In the genomic region with DNA sequence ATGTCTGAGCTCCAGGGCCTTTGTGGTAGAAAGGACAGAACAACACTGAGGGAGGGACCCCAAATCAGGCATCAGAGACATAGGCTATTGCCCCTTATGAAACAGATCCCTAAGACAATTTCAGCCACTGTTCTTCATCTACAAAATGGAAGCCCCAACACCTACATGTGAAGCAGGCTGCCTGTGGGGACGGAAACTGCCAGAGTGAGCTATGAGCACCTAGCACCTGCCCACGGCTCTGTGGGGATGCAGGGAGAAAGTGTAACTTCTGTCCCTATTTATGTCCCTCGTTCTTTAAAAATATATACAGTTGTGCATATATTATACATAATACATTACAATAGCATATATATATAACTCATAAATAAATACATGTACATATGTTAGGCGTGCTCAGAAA, we compare ENCODE assay signal across 22 mouse cellular contexts. TPM values are rescaled to one million over a fixed set of nuclear protein-coding genes. Genes with fewer than 3 reads are reported as not detected.
DNase-seq lines count a peak whose midpoint lies in the region.
"Had no signal": no experiment of that assay in that cellular context is flagged by ENCODE, and none has a peak within 500 bp of the region (broad histone marks: within the 10 kb centered on the region; RNA-seq: fewer than 3 reads in every experiment).

No protein-coding gene starts in this region.

- DNase-seq in frontal cortex, adult 2 months (ENCODE audit: extremely low spot score in 1 of 2, low spot score in 1 of 2), result peak; percentile 67 to 71
- no peak for DNase-seq in frontal cortex, postnatal 25 days (ENCODE audit: low spot score in 2 of 2)
- DNase-seq in left cerebral cortex, adult 18-20 months (ENCODE audit: low spot score in 2 of 2), result peak; percentile 60 to 73
- no peak for DNase-seq in left cerebral cortex, postnatal 14 days (ENCODE audit: low spot score in 2 of 2)
- DNase-seq in right cerebral cortex, adult 18-20 months, result peak; percentile 82
- DNase-seq in right cerebral cortex, postnatal 14 days, result no peak
- DNase-seq in brain, adult 2 months (ENCODE audit: low read depth, low spot score), result peak; percentile 85
- DNase-seq in spleen, postnatal 36 days (ENCODE audit: low spot score in 2 of 2), result no peak
- DNase-seq: adrenal gland, postnatal 10 days; adrenal gland, postnatal 36 days; B cell, adult 2 months; cerebellum, adult 11 months; cerebellum, adult 2 months; cerebellum, adult 9-11 months; cerebellum, postnatal 25 days; forebrain, postnatal 0 days; gastrocnemius, adult 2 months; gastrocnemius, postnatal 14 days; heart, postnatal 10 days; heart, postnatal 36 days had no signal

- intact Hi-C loops in left cerebral cortex, postnatal 14 days (cut with DNase I), result no loop called here

RNA-seq across cellular contexts. Expression of a gene that starts 16.9 kb away (rescaled TPM):
- polyA plus RNA-seq in frontal cortex, adult 2 months (2012; rRNA removed), result 13.9 and 16.1 TPM in 2 replicates
- total RNA-seq in left cerebral cortex, adult 18-20 months (2021), result 10 to 100 TPM; 56.3 to 61.4 TPM
- total RNA-seq in left cerebral cortex, postnatal 14 days (2021), result 10 to 100 TPM; 76.4 to 85.1 TPM
- total RNA-seq: CH12.LX had no signal
- polyA plus RNA-seq: G1E had no signal

Comparison
In these comparisons a context has a peak if more than half of its experiments do, and no peak if none do; other contexts are left out.
1. DNase-seq: peak in frontal cortex, adult 2 months (2 of 2), left cerebral cortex, adult 18-20 months (2 of 2), right cerebral cortex, adult 18-20 months (single experiment) and brain, adult 2 months (single experiment); none in frontal cortex, postnatal 25 days (0 of 2), left cerebral cortex, postnatal 14 days (0 of 2), right cerebral cortex, postnatal 14 days (single experiment) and spleen, postnatal 36 days (0 of 2).